Mouse (Mus musculus) cortical plate, adult 2 months (tissue): Measurements from ENCODE around the gene Cyb561d1.

Experiments
- CTCF ChIP-seq: fragments of 200-500 bp; IDR thresholded peaks from 2 replicates; pipeline ENCODE4 v1.5.1; 2011; ENCODE audit warnings: mild to moderate bottlenecking, control low read depth, low read length; ENCODE audit not compliant: insufficient read depth; ENCODE audit errors: extremely low read depth
- POLR2A ChIP-seq: fragments of 200-500 bp; IDR thresholded peaks from 2 replicates; pipeline ENCODE4 v1.6.1; 2011; ENCODE audit warnings: mild to moderate bottlenecking, low read length, control low read depth; ENCODE audit not compliant: insufficient read depth; ENCODE audit errors: extremely low read depth

DNA sequence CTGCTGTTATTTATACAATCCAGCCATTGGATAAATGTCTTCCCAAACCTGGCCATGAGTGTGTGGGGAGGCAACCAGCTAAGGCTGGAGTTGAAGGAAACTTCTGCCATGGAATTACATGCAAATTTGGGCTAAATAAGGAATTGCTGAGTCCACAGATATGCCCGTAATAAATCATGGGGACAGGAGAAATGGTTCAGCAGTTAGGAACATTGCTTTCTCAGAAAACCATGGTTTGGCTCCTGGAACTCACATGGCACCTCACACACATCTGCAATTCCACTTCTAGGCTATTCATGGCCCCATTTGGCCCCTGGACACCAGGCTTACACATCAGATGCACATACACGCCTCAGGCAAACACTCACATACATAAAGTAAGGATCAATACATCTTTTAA lies 26.5 kb upstream of the Cyb561d1 start:
- TF ChIP-seq CTCF = no peak
- TF ChIP-seq POLR2A = no peak
